Mouse (Mus musculus): ENCODE measurements around the gene Zscan2.

DNA sequence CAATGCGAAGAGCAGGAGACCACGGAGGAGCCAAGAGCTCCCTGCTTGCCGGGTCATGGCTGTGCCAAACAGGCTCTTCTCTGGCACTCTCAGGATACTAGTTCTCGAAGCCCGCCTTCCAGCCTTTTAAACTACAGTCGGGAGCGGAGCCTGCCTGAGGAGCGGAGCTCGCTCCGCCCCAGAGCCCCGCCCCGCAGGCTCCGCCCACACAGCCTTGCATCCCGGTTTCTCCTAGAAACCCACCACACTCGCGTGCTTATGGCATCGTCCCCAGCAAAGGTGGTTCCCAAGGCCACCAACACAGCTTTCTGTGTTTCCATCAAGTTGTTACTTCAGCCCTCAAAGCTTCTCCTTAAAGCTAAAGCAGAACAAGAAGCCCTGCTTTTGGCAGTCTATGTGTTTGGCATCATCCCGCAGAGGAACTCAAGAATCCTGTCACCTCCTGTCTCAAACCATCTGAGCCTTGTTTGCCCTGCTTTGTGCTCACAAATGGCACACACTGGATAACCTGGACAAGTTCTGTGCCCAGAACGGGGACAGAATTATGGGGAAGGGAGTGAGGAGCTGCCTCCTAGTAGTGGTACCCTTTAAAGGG is 44.3 kb downstream of the Zscan2 start, which contains the start of gene Nmb:
- TF ChIP-seq EP300 (IDR thresholded peaks at IDR 0.05) (no peak), CTCF (IDR thresholded peaks at IDR 0.05) (no peak)

Data from lung, postnatal 0 days (tissue).